Mouse (Mus musculus) common myeloid progenitor, adult 5-6 weeks (primary cell): ENCODE results near the gene Plcd3. TPM values are rescaled to one million over a fixed set of nuclear protein-coding genes. Genes with fewer than 3 reads are reported as not detected.
A peak's percentile ranks its signal among the peaks of the same experiment; 100 is the strongest.

Experiments used
- ATAC-seq: replicated peaks from 2 replicates; pipeline ENCODE4 v1.8.0; 2016; ENCODE audit warnings: low read depth, mild to moderate bottlenecking, moderate TSS enrichment, inconsistent platforms; ENCODE audit not compliant: poor library complexity, severe bottlenecking
- total RNA-seq: library from RNA; stranded (forward); fragments of 200-1000, 187-1606 nt; gene quantifications from 2 replicates; pipeline ENCODE4 v1.2.3, GENCODE M21; 2017

Plcd3 gene
- total RNA-seq, 1 experiment from 2014 or later, result 0.27 TPM

GRCm38 (mm10) chr11:103118866-103119265 lies 17.4 kb upstream of the Plcd3 start:
- no peak for ATAC-seq

- no peak for ATAC-seq
Observed at GRCm38 (mm10) chr11:103117591-103118009, 16.1 kb upstream of the Plcd3 start.

GRCm38 (mm10) chr11:103116959-103117590 lies 15.6 kb upstream of the Plcd3 start:
- ATAC-seq, result peak; percentile 20; the same call in 1 of the 2 replicates

- ATAC-seq, result peak; percentile 83
Observed at GRCm38 (mm10) chr11:103116008-103116818, 14.8 kb upstream of the Plcd3 start, which contains the start of gene Hexim1. TSS of gene Hexim1 (plus strand) at chr11:103116231.

GRCm38 (mm10) chr11:103115163-103116007 lies 13.9 kb upstream of the Plcd3 start:
- ATAC-seq, result peak; percentile 45

- no peak for ATAC-seq
Observed at GRCm38 (mm10) chr11:103114270-103114943, 12.9 kb upstream of the Plcd3 start.

GRCm38 (mm10) chr11:103113771-103114170 lies 12.3 kb upstream of the Plcd3 start:
- no peak for ATAC-seq

GRCm38 (mm10) chr11:103113005-103113404 lies 11.5 kb upstream of the Plcd3 start:
- ATAC-seq, result no peak

GRCm38 (mm10) chr11:103112552-103112912 lies 11.1 kb upstream of the Plcd3 start:
- no peak for ATAC-seq

- ATAC-seq, result no peak
Observed at GRCm38 (mm10) chr11:103111881-103112551, 10.6 kb upstream of the Plcd3 start.

- no peak for ATAC-seq
Observed at GRCm38 (mm10) chr11:103111301-103111700, 9.8 kb upstream of the Plcd3 start.

GRCm38 (mm10) chr11:103106386-103106785 lies 4.9 kb upstream of the Plcd3 start:
- no peak for ATAC-seq

- no peak for ATAC-seq
Observed at GRCm38 (mm10) chr11:103105810-103106209, 4.4 kb upstream of the Plcd3 start.

- ATAC-seq, result no peak
Observed at GRCm38 (mm10) chr11:103105180-103105725, 3.8 kb upstream of the Plcd3 start.

GRCm38 (mm10) chr11:103104469-103104868 lies 3.0 kb upstream of the Plcd3 start:
- no peak for ATAC-seq

GRCm38 (mm10) chr11:103103621-103104020 lies 2.2 kb upstream of the Plcd3 start:
- ATAC-seq, result no peak

GRCm38 (mm10) chr11:103102725-103103349 lies 1.4 kb upstream of the Plcd3 start:
- peak; percentile 87 for ATAC-seq

GRCm38 (mm10) chr11:103101866-103102501 lies 526 bp upstream of the Plcd3 start:
- no peak for ATAC-seq
